Mouse (Mus musculus): Measurements from ENCODE around the gene Apoa1.

The Apoa1 gene

DNA sequence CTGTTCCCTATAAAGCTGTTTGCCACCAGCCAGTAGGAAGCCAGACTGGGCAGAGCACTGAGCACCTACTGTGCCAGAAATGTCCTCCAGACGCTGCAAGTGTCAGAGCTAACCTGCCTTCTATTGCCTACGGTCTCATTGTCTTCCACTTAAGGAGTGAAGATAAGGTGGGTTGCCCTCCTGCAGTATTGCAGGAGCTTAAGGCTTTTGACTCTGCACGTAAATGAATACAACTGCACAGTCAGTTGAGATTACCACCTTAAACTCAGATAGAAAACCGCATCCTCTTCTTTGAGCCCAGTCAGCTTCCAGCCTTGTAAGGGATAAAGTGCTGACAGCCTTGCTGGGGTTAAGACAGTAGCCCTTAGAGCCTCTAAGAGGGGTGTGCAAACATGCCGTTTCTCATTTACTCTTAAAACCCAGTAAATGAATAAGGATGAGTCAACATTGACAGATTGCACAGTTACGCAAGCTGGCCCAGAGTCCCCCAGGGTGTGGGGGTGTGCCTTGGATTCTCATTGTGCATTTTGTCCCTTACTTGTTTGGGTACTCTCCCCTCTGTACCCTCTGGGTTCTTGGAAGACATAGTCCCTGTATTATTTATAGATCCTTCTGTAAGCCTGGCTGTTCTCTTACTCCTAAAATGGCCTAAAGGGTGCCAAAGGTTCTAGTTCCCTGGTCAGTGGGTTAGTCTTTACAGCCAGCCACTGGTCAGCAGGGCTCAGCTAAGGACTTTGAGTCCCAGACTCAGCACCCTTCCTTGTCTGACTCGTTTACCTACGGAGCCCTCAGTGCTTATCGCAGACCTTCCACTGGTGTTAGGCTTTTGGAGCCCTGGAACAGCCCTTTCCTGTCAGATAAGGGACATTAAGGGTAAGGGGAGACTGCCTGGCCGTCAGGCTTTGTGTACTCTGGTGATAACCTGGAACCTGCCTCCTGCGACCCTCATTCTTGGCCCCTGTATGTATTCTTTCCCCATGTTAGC lies 12.8 kb upstream of the Apoa1 start:
- no peak for DNase-seq (ENCODE audit: low spot score)

DNA sequence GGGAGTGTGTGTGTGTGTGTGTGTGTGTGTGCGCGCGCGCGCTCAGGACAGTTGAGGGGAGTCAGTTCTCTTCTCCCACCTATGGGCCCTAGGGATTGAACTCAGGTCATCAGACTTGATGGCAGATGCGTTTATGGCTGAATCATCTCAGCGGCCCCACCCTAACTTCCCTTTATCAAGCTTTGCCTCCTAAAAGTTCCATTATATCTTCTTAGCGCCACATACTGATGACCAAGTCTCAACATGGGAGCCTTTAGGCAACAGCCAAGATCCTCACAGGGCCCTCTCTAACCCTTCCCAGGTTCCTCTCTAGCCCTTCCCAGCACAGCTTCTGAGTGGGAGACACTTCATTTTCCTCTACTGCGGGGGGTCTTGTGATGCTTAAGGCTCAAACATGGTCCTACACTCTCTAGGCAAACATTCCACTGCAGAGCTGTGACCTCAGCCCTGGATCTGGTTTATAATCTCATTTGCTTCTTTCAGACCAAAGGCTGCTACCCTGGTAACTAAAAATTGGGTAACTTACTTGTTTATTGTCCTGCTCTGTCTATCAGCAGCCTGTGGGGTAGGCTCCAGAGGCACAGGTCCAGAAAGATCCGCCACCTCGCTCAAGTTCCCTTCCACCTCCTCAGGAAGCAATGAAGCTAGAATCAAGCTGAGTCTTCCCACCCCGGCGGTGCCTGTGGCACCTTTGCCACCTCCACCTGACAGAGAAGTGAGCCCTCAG lies 11.5 kb upstream of the Apoa1 start:
- DNase-seq (ENCODE audit: low spot score) = no peak

DNA sequence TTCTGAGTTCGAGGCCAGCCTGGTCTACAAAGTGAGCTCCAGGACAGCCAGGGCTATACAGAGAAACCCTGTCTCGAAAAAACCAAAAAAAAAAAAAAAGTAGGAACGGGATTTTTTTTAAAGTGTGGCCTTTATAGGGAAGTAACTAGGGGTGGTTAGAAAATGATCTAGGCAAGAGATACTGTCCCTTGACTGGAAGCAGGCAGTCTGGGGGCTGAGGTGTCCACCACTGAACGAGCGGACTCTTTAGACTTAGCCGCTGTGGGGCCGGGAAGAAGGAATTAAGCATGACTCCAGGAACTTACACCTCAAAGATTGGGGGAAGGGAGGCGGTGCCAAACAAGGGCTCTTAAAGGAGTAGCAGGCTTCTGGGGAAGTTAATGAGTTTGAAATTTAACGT lies 10.2 kb upstream of the Apoa1 start:
- DNase-seq (ENCODE audit: low spot score) = no peak

DNA sequence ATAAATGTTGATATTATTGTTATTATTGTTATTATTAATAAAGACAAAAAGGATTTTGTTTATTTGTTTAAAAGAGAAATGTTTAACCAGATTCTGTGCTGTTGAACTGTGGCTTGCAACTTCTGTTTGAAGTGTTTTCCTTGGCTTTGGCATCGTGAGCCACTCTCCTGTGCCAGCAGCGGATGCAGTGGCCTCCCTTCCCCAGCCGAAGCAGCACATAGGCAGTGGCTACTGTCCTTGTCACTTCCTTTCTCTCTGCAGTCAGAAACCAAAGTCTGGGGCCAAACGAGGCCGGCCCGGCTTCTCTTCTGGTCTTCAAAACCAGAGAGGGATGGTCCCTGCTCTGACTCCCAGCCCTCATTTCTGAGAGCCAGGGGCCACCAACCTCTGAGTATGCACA lies 5.3 kb upstream of the Apoa1 start:
- no peak for DNase-seq (ENCODE audit: low spot score)

DNA sequence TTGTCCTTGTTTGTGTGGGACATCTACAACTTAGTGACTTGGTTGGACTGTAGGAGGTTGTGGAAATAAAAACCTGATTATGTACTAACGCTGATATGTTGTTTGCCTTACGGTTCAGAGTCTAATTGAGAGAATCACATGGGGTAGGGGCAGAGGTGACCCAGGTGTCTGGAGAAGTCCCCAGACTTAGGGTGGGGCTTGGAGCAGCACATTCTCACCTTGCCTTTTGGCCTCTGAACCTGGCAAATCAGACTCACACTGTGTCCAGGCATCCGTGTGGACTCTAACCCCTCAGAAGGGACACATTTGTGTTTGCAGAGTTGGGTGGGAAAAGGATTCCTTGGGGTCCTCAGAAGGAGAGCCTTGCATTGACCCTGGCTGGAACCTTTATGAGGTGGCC lies 4.3 kb upstream of the Apoa1 start:
- DNase-seq (ENCODE audit: low spot score) = no peak

DNA sequence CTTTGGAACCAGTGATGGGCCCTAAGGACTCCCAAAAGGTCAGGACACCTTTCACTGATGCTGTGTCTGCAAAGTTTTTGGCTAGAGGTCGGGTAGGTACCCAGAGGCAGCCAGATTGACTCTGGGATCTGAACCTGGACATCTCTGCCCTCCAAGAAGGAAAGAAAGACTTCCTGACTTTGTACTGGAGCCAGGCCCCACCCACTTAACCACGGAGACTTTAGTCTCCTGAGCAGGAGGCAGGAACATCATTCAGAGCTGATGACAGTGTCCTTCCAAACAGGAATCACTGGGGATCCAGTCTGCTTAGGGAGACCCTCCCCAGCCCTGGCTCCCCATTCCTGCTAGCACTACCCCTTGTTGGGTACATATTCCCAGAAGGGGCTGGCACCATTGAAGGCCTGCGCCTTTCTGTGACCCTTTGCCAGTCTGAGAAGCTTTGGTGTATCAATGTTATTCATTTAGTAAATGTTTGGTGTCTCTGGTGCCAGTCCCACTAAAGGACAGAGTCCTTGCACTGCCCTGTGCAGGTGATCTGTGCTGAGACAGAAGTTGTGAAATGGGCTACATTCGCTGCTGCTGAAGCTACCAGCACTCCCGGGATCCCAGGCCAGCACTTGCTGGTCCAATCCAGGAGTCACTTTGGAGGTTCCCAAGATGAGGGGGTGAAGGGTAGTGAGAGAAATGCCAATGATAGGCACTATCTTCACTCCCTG lies 3.3 kb upstream of the Apoa1 start:
- DNase-seq (ENCODE audit: low spot score) = no peak

DNA sequence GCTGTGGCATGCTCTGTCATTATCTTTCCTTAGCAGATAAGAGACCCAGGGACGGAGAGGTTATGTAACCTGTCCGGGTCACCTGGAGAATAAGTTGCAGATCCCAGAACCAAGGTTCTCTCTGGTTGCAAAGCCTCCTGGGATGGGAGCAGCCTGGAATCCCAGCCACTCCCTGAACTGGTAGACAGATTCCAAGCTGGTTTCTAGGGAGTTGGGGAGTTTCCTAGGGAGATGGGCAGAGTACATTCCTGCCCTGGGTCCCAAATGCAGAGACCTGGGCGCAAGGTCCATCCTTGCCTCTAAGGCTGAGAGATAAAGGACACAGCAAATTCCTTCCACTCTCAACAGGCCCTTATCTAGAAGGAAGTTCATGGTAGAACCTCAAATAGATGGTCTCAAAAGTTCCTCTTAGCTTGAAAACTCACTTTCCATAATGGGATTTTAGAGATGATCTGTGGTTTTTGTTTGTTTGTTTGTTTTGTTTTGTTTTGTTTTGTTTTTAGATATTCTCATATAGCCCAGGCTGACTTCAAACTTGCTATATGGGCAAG lies 1.2 kb upstream of the Apoa1 start:
- no peak for DNase-seq (ENCODE audit: low spot score)

DNA sequence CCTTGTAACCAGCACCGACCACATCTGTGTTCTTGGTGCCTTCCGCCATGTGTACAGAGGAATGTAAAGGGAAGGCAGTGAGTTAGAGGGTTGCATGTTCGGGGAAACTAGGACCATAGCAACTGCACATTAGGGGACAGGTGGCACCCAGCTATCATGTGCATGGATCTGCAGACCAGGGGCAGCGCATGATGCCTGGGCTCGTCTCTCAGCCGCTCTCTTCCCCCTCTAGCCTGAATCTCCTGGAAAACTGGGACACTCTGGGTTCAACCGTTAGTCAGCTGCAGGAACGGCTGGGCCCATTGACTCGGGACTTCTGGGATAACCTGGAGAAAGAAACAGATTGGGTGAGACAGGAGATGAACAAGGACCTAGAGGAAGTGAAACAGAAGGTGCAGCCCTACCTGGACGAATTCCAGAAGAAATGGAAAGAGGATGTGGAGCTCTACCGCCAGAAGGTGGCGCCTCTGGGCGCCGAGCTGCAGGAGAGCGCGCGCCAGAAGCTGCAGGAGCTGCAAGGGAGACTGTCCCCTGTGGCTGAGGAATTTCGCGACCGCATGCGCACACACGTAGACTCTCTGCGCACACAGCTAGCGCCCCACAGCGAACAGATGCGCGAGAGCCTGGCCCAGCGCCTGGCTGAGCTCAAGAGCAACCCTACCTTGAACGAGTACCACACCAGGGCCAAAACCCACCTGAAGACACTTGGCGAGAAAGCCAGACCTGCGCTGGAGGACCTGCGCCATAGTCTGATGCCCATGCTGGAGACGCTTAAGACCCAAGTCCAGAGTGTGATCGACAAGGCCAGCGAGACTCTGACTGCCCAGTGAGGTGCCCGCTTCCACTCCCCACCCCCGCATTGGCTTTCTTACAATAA lies 1.4 kb downstream of the Apoa1 start:
- DNase-seq (ENCODE audit: low spot score) = peak; percentile 67

DNA sequence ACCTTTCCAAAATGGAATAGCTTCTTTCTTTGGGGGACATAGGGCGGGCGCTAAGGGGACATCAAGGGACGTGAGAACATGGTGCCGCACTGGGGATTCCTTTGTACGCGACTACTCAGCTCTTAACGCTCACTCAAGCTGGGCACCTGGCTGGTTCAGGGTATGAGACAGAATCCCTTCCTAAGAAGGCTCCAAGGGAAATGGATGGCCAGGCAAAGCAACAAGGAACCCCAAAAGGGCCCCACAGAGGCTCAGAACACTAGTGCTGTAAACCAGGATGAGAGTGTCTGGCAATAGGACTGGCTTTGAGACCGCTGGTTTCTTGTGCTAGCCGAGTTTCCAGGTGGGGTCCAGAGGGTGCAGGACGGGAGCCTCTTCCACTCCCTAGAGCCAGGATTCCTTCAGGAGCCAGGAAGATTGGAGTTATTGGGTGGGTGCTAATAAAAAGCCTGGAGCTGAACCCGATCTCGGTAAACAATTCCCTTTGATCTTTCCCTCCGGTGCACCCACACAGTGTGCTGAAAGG lies 2.1 kb downstream of the Apoa1 start:
- DNase-seq (ENCODE audit: low spot score) = no peak

DNA sequence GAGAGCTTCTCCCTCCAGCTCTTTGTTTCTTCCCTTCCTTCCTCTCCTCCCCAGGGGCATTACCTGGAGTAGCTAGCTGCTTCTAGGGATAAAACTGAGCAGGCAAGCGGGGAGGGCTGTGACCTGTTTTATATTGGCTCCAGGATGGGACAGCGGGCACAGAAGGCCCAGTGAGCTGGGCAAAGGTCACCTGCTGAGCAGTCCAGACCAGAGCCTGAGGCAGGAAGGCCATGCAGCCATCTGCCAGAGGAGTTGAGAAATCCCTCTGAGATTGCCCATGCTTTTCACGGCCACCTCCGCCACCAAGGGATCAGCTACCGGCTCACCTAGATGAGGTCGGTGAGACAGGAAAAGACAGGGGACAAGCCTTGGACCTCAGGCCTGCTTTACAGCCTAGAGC lies 6.8 kb downstream of the Apoa1 start:
- no peak for DNase-seq (ENCODE audit: low spot score)

DNA sequence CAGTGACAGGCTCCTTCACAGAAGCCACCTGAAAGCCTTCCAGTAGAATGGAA lies 7.0 kb downstream of the Apoa1 start, which contains the start of gene Apoc3:
TSS of gene Apoc3 (minus strand) at position 41 of the 53 bp plus-strand sequence.
- DNase-seq (ENCODE audit: low spot score) = no peak

DNA sequence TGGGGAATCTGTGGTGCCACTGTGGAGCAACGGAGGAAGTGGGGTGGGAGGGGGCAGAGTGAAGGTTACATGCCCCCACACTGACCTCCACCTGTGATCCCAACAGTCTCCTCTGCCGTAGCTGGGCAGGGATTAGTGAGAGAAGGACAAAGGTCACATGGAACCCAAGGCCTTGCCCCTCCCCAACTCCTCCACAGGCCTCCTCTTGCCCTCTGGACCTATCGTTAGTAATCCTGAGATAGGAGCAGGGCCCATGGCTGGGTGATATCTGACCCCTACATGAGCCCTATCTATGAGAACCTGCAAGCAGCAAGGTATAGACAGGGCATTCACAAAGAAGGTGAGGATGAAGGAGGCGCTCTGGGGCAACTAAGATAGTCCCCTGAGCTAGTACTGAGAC lies 7.3 kb downstream of the Apoa1 start:
- DNase-seq (ENCODE audit: low spot score) = no peak

DNA sequence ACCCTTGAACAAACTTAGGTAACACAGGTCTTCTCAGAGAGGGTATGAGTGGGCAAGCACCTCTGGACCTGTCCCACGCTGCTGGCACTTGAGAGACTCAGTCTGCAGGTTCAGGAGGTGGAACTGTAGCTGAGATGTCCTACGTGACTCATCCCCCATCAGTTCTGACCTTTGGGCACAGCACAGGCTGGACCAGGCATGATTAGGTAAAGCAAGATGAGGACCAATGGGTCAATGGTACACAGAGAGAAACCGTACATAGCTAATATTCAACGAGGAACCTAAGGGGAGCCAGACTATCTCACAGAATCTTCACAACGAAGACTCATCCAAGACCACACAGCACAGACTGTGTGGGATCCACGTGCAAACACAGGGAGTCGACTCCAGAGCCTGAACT lies 10.5 kb downstream of the Apoa1 start:
- no peak for DNase-seq (ENCODE audit: low spot score)

DNA sequence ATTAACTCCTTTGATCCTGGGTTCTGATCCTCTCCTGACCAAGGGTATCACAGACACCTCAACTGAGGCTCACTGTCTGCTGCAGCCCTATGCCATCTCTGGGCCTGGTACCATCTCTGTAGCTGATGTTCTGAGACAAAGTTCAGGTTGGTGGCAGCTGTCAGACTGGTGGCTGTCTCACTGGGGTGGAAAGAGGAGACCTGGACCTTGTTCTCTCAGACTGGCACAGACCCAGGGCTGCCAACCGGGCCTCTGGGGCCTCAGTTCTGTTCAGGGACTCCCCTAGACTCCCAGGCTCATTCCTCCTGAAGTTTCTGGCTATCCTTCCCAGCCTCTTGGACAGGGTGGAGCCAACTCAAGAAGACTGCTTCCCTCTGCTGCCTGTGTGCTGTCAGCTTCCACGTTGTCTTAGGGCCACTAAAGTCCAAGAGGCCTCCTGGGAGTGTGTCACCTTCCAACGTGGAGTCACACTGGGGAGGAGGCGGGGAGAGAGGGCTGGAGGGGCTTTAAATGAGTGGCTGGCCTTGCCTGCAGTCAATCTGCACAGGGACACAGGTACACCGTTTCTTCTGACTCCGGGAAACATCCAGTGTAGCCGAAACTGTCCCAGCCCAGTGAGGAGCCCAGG lies 12.3 kb downstream of the Apoa1 start, which contains the start of gene Apoa4:
TSS of gene Apoa4 (plus strand) at position 171 of the 628 bp plus-strand sequence.
- DNase-seq (ENCODE audit: low spot score) = no peak

DNA sequence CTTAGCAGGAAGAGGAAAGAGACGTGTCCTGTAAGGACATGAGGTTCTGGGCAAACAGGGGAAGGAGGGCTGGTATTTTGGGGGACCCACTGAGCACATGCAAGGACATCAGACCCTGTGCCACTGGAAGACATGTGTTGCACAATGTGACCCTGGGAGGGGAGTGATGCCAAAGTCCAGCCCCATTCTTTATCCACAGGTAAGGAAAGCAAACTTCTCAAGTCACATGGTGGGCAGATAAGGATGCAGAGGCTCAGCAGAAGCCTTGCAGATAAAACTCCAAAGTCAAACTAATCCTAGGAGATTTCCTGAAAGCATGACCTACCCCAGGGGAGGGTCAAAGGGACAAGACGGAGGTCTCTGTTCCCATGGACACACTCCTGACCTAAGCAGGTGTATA lies 13.4 kb downstream of the Apoa1 start:
- DNase-seq (ENCODE audit: low spot score) = no peak

DNA sequence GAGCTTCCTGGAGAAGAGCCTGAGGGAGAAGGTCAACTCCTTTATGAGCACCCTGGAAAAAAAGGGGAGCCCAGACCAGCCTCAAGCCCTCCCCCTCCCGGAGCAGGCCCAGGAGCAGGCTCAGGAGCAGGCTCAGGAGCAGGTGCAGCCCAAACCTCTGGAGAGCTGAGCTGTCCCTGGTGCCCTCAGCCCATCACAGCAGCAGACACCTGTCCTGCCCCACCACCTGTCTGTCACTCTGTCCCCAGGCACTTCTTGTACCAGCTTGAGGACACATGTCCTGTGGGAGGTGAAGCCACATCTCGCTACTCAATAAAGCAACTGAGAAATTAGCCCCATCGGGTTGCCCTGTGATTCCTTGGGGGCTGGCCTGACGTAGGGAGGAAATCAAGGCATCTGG lies 14.7 kb downstream of the Apoa1 start:
- DNase-seq (ENCODE audit: low spot score) = no peak

DNA sequence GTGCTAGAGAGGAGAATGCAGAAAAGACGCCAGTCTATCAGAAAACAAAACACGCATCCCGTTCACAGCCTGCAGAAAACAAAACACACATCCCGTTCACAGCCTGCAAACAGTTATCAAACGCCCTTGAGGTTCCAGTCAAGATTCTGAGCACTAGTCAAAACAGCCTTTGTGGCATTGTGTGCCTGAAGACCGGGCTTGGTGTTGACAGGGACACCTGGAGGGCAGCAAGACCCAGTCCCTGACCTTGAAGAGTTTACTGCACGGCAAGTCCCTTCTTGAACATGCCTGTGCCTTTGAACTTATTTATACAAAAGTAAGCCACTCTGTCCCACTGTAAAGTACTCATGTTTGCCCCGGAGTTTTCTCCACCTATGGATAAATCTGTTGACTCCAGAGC lies 15.2 kb downstream of the Apoa1 start:
- DNase-seq (ENCODE audit: low spot score) = no peak

DNA sequence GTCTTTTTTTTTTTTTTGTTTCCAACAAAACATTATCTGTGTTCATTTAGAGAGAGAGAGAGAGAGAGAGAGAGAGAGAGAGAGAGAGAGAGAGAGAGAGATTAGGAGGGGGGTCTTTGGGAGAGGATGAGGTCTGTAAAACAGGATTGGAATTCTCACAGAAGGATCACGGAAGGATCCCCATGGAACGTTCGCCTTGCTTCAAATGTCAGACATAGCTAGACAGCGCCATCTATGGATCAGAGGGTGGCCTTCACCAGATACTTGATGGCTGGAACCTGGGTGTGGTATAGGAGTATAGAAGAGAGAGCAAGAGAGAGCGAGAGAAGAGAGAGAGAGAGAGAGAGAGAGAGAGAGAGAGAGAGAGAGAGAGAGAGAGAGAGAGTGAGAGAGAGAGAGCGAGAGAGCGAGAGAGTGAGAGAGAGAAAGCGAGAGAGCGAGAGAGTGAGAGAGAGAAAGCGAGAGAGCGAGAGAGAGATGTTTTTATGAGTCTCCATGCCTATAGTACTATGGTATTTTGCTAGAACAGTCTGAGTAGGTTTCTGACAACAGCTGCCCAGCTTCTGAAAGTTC lies 18.5 kb downstream of the Apoa1 start:
- peak; percentile 46 for DNase-seq (ENCODE audit: low spot score)

DNA sequence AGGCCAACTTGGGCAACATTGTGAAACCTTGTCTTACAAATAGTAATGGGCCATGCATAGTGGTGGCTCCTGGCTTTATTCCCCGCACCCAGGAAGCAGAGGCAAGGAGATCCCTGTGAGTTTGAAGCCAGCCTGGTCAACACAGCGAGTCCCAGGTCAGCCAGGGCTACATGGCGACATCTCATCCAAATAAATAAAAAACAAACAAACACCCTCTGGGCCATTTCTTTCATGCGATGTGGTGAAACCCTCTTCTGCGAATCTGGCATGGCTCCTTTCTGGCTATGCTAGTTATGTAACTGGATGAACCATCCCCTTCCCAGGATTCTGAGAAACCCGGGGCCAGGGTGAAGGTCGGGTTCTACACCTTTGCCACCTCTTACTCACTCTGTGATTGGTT lies 27.8 kb downstream of the Apoa1 start:
- DNase-seq (ENCODE audit: low spot score) = no peak

DNA sequence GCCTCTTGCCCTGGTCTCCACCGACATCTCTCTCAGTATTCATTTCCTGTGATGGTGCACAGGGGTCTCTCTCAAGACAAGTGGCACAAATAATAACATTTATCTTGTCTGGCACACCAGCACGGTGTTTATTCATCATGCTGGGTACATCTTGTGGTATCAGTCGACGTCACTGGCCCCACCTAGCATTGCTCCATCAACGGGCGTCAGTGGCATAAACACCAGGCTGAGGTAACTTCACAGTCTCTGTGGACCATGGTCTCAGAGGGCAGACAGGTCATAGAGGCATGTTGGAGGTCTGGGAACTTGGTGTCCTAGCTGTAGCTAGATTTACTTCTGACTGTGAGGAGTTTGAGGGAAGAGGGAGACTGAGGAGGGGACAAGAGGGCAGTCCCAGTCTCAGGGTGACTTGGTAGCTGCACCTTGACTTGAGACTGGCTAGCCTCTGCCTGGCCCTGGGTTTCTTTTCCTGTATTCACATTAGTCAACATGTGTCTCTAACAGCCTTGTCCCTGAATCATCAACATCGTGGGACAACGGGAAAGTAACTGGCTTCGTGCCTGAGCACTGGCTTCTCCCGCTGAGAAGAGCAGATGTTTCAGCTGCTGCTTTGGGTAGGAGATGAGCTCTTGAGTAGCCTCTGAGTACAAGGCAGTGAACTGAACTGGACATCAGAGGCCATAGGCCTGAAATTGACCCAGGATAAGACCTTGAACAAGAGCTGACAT lies 28.4 kb downstream of the Apoa1 start:
- DNase-seq (ENCODE audit: low spot score) = no peak

Data from layer of hippocampus, adult 9-10 months (tissue).